Mouse (Mus musculus) CH12.LX (cell line): ENCODE measurements around the gene Ccdc189. TPM values are rescaled to one million over a fixed set of nuclear protein-coding genes. Genes with fewer than 3 reads are reported as not detected.

Source experiments
- DNase-seq: peaks from one replicate; pipeline ENCODE4 v3.0.0-alpha.2; 2013; ENCODE audit errors: extremely low read depth
- H3K27ac ChIP-seq: 2 replicates; pipeline ENCODE4 v1.5.1; 2012; ENCODE audit warnings: low read depth, mild to moderate bottlenecking, control low read depth, moderate library complexity; ENCODE audit not compliant: insufficient read depth
- H3K27me3 ChIP-seq: replicated peaks from 2 replicates; pipeline ENCODE3; 2012; ENCODE audit warnings: inconsistent platforms
- H3K36me3 ChIP-seq, 2 experiments: replicated peaks in 1 of 2; 2 replicates each; pipeline versions ENCODE3 to v1.6.1; 2012; ENCODE audit warnings: inconsistent platforms in 1 of 2, low read length in 1 of 2, mild to moderate bottlenecking in 1 of 2, mixed read lengths in 1 of 2, moderate library complexity in 1 of 2; ENCODE audit not compliant: control insufficient read depth in 1 of 2, insufficient read depth in 1 of 2
- H3K4me1 ChIP-seq, 2 experiments: 2 replicates each; pipeline ENCODE4 v1.6.1; 2012; ENCODE audit warnings: inconsistent platforms in 1 of 2, moderate library complexity in 1 of 2; ENCODE audit not compliant: insufficient read depth in 2 of 2, control insufficient read depth in 1 of 2
- H3K4me2 ChIP-seq: 2 replicates; pipeline ENCODE4 v1.6.1; 2012; ENCODE audit warnings: low read depth, mild to moderate bottlenecking, control low read depth; ENCODE audit not compliant: poor library complexity, insufficient read depth, severe bottlenecking
- H3K4me3 ChIP-seq, 3 experiments: fragments of 150-350 bp in 1 of 3; sonication (generic) in 1 of 3; replicated peaks in 1 of 3; 2 replicates each; pipeline versions ENCODE3 to v1.5.1; 2011 to 2012; ENCODE audit warnings: low read depth in 2 of 3, low read length in 2 of 3, mild to moderate bottlenecking in 2 of 3, moderate library complexity in 2 of 3, control low read depth in 1 of 3, improper control_type of control experiment in 1 of 3, inconsistent platforms in 1 of 3, mixed read lengths in 1 of 3; ENCODE audit not compliant: poor library complexity in 1 of 3
- H3K79me2 ChIP-seq: replicated peaks from 2 replicates; pipeline ENCODE4 v1.6.1; 2012; ENCODE audit warnings: mild to moderate bottlenecking, moderate library complexity; ENCODE audit not compliant: control insufficient read depth, poor library complexity, insufficient read depth, severe bottlenecking; ENCODE audit errors: extremely low read depth
- H3K9ac ChIP-seq: 2 replicates; pipeline ENCODE4 v1.6.1; 2012; ENCODE audit warnings: low read depth, mild to moderate bottlenecking, control low read depth, moderate library complexity; ENCODE audit not compliant: insufficient read depth
- H3K9me3 ChIP-seq: replicated peaks from 2 replicates; pipeline ENCODE3; 2012; ENCODE audit warnings: low read length, inconsistent platforms, mixed read lengths
- BHLHE40 ChIP-seq: IDR thresholded peaks from 2 replicates; pipeline ENCODE4 v1.6.1; 2011; ENCODE audit warnings: mild to moderate bottlenecking, low read depth, low read length, improper control_type of control experiment
- CHD1 ChIP-seq: IDR thresholded peaks from 2 replicates; pipeline ENCODE4 v1.6.1; 2012; ENCODE audit warnings: low read depth, low read length, improper control_type of control experiment, inconsistent platforms
- GABPA ChIP-seq: IDR thresholded peaks from 2 replicates; pipeline ENCODE4 v1.6.1; 2012; ENCODE audit warnings: low read depth, low read length, improper control_type of control experiment, inconsistent platforms; ENCODE audit not compliant: insufficient replicate concordance
- JUND ChIP-seq: conservative IDR thresholded peaks from 2 replicates; pipeline ENCODE4 v1.6.1; 2011; ENCODE audit warnings: low read depth, low read length, improper control_type of control experiment
- MAFK ChIP-seq: IDR thresholded peaks from 2 replicates; pipeline ENCODE4 v1.6.1; 2011; ENCODE audit warnings: low read length, improper control_type of control experiment; ENCODE audit not compliant: insufficient replicate concordance
- MAX ChIP-seq: IDR thresholded peaks from 2 replicates; pipeline ENCODE4 v1.6.1; 2011; ENCODE audit warnings: low read length, improper control_type of control experiment
- MAZ ChIP-seq: IDR thresholded peaks from 2 replicates; pipeline ENCODE4 v1.6.1; 2012; ENCODE audit warnings: low read depth, mild to moderate bottlenecking, inconsistent platforms, low read length, improper control_type of control experiment, moderate library complexity
- NELFE ChIP-seq: IDR thresholded peaks from 2 replicates; pipeline ENCODE4 v1.6.1; 2011; ENCODE audit warnings: low read depth, low read length, improper control_type of control experiment
- NRF1 ChIP-seq: IDR thresholded peaks from 2 replicates; pipeline ENCODE4 v1.6.1; 2014; ENCODE audit warnings: low read depth, mild to moderate bottlenecking, inconsistent platforms, low read length, improper control_type of control experiment, moderate library complexity
- POLR2AphosphoS2 ChIP-seq: IDR thresholded peaks from 2 replicates; pipeline ENCODE4 v1.6.1; 2011; ENCODE audit warnings: low read depth, low read length, improper control_type of control experiment
- RAD21 ChIP-seq: IDR thresholded peaks from 2 replicates; pipeline ENCODE4 v1.6.1; 2011; ENCODE audit warnings: low read depth, mild to moderate bottlenecking, low read length, improper control_type of control experiment, moderate library complexity
- SMC3 ChIP-seq: IDR thresholded peaks from 2 replicates; pipeline ENCODE4 v1.6.1; 2011; ENCODE audit warnings: low read depth, low read length, improper control_type of control experiment
- USF2 ChIP-seq: conservative IDR thresholded peaks from 2 replicates; pipeline ENCODE4 v1.6.1; 2011; ENCODE audit warnings: low read depth, low read length, improper control_type of control experiment
- ZC3H11A ChIP-seq: IDR thresholded peaks from 2 replicates; pipeline ENCODE4 v1.6.1; 2012; ENCODE audit warnings: low read depth, mild to moderate bottlenecking, inconsistent platforms, low read length, improper control_type of control experiment
- ZKSCAN1 ChIP-seq: IDR thresholded peaks from 2 replicates; pipeline ENCODE4 v1.6.1; 2012; ENCODE audit warnings: low read depth, inconsistent platforms, low read length, improper control_type of control experiment, borderline replicate concordance
- dilution Hi-C: fragments of 300-500 bp; cut with MboI; formaldehyde crosslinking; loops from 2 replicates; pipeline ENCODE4 v1.14.3; 2020; ENCODE audit warnings: low sequenced_read_pairs; ENCODE audit not compliant: extremely low pct_unique_long_range_greater_than_20kb, extremely low pct_ligation_motif_present
- in situ Hi-C: fragments of 300-500 bp; cut with MboI; formaldehyde crosslinking; loops from 3 replicates; pipeline ENCODE4 v1.14.3; 2019; ENCODE audit warnings: low sequenced_read_pairs, low pct_ligation_motif_present, low pct_unique_long_range_greater_than_20kb, mixed read lengths
- polyA plus RNA-seq: library from polyadenylated mRNA; unstranded; fragments of >175 nt; gene quantifications from 2 replicates; pipeline ENCODE4 v1.2.1, GENCODE M21; 2012; ENCODE audit warnings: low read depth; ENCODE audit not compliant: insufficient read length
- total RNA-seq, 2 experiments: library from RNA; depleted of rRNA; stranded (reverse); fragments of 300-350 nt in 1 of 2; fragments of >200 nt in 1 of 2; gene quantifications; 2 replicates each; pipeline ENCODE4 v1.2.3; 2012 to 2014

Ccdc189 gene
- total and polyA plus RNA-seq, 3 experiments, result 2.1 to 2.9 (median 2.2) TPM

GRCm38 (mm10) chr7:127617962-127618361 is 29.6 kb upstream of the Ccdc189 start:
- Histone ChIP-seq H3K9ac (no peak overlapping the region), H3K4me1 (peaks cover 4 to 12% of the 10 kb centered on the region in 2 experiments; a peak in 2 of 4 replicates), H3K4me3 (no peak overlapping the region), H3K36me3 (no peaks in the 10 kb centered on the region), H3K9me3 (peaks cover 2% of the 10 kb centered on the region), H3K27ac (no peak overlapping the region), H3K79me2 (no peaks in the 10 kb centered on the region), H3K4me2 (no peak overlapping the region), H3K27me3 (peaks cover 30% of the 10 kb centered on the region)
- TF ChIP-seq POLR2AphosphoS2 (no peak), NELFE (no peak), MAZ (no peak), GABPA (no peak), MAFK (no peak)
- dilution Hi-C loops, result no loop called here
- in situ Hi-C loops, result no loop called here
- DNase-seq, result no peak

GRCm38 (mm10) chr7:127616881-127617280 is 28.5 kb upstream of the Ccdc189 start:
- Histone ChIP-seq H3K27ac (no peak overlapping the region), H3K79me2 (no peaks in the 10 kb centered on the region), H3K4me2 (no peak overlapping the region), H3K4me3 (no peak overlapping the region), H3K36me3 (peaks cover 2 to 3% of the 10 kb centered on the region in 2 experiments), H3K9ac (no peak overlapping the region), H3K27me3 (peaks cover 38% of the 10 kb centered on the region), H3K4me1 (peaks cover 4 to 12% of the 10 kb centered on the region in 2 experiments; a peak in 2 of 4 replicates), H3K9me3 (peaks cover 3% of the 10 kb centered on the region)
- DNase-seq, result no peak
- TF ChIP-seq ZKSCAN1 (no peak), BHLHE40 (no peak), GABPA (no peak), SMC3 (no peak), MAX (no peak), CHD1 (no peak)
- in situ Hi-C loops, result no loop called here
- dilution Hi-C loops, result no loop called here

- H3K4me2 ChIP-seq, result no peak overlapping the region
- DNase-seq, result no peak
- in situ Hi-C loops, result no loop called here
- peaks cover 7 to 8% of the 10 kb centered on the region in 2 experiments for H3K36me3 ChIP-seq
- dilution Hi-C loops, result no loop called here
- H3K4me1 ChIP-seq, result peaks cover 4 to 12% of the 10 kb centered on the region in 2 experiments; a peak in 2 of 4 replicates
- H3K79me2 ChIP-seq, result no peaks in the 10 kb centered on the region
- TF ChIP-seq RAD21 (no peak), ZC3H11A (no peak), NRF1 (no peak), USF2 (no peak), JUND (no peak)
- TF ChIP-seq, all 38 proteins: peak for 0
- Histone ChIP-seq H3K4me3 (no peak overlapping the region), H3K9ac (no peak overlapping the region), H3K27ac (no peak overlapping the region), H3K27me3 (peaks cover 38% of the 10 kb centered on the region), H3K9me3 (peaks cover 8% of the 10 kb centered on the region)
Measured at GRCm38 (mm10) chr7:127616336-127616735, 27.9 kb upstream of the Ccdc189 start.
